Mouse (Mus musculus) bone marrow macrophage, adult 2 months (primary cell): ENCODE data around the gene Sema5a.

ENCODE experiments used
- CTCF ChIP-seq: IDR thresholded peaks from 2 replicates; pipeline ENCODE4 v1.5.1; 2012; ENCODE audit warnings: low read depth, mild to moderate bottlenecking, low read length, moderate library complexity
- POLR2A ChIP-seq: IDR thresholded peaks from 2 replicates; pipeline ENCODE4 v1.6.1; 2012; ENCODE audit warnings: mild to moderate bottlenecking, low read depth, low read length, borderline replicate concordance

DNA sequence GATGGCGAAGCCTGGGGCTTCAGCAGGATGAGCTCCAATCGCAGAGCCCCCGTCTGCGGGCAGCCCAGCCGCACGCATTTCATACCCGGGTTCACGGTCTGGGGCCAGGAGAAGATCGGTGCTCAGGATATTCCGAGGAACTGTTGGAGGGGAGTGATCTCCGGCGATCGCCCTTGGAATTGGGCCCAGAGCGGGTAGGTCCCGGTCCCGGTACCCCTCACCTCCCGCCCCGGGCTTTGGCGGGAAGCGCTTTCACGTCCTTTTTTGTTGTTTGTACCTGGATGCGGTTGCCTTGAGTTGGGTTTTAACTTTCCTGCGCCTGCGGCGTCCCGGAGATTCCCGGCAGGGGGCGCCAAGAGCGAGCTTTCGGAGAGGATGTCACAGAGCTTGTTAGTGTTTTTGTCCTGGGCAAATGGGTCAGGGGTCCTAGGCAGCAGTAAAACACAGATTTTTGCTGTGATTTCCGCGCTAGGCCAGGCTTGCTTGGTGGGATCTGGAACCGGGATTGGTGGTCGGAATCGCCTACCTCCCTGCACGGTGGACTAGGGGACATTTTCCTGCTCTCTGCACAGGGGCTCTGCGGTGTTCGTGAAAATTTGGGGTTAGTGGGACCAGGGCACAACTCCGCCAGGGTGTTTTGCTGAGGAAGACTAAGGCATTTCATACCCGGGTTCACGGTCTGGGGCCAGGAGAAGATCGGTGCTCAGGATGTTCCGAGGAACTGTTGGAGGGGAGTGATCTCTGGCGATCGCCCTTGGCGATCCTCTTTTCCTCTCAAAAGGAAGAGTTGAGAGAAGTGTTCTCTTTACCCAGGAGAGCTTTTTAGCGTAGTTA lies 1.4 kb downstream of the Sema5a start:
- TF ChIP-seq POLR2A, result no peak
- peak; percentile 95 for TF ChIP-seq CTCF
